Mouse (Mus musculus): ENCODE data around the gene Tmc7. TPM values are rescaled to one million over a fixed set of nuclear protein-coding genes. Genes with fewer than 3 reads are reported as not detected.
A peak's percentile ranks its signal among the peaks of the same experiment; 100 is the strongest.

Tmc7 gene
- polyA plus RNA-seq, 1 experiment = 9.2 TPM

- DNase-seq (ENCODE audit: low spot score) = no peak
Observed at GRCm38 (mm10) chr7:118585856-118586255, 1.3 kb upstream of the Tmc7 start.

GRCm38 (mm10) chr7:118584926-118585325 is 390 bp upstream of the Tmc7 start:
- DNase-seq (ENCODE audit: low spot score) = no peak

GRCm38 (mm10) chr7:118583821-118584220 is 715 bp downstream of the Tmc7 start:
- no peak for DNase-seq (ENCODE audit: low spot score)

- no peak for DNase-seq (ENCODE audit: low spot score)
Observed at GRCm38 (mm10) chr7:118579938-118580337, 4.6 kb downstream of the Tmc7 start.

GRCm38 (mm10) chr7:118578269-118578668 is 6.3 kb downstream of the Tmc7 start:
- DNase-seq (ENCODE audit: low spot score) = no peak

- DNase-seq (ENCODE audit: low spot score) = no peak
Observed at GRCm38 (mm10) chr7:118572039-118572438, 12.5 kb downstream of the Tmc7 start.

- no peak for DNase-seq (ENCODE audit: low spot score)
Observed at GRCm38 (mm10) chr7:118571350-118571749, 13.2 kb downstream of the Tmc7 start.

- no peak for DNase-seq (ENCODE audit: low spot score)
Observed at GRCm38 (mm10) chr7:118569121-118569543, 15.4 kb downstream of the Tmc7 start.

- no peak for DNase-seq (ENCODE audit: low spot score)
Observed at GRCm38 (mm10) chr7:118554290-118554689, 30.2 kb downstream of the Tmc7 start.

- no peak for DNase-seq (ENCODE audit: low spot score)
Observed at GRCm38 (mm10) chr7:118553881-118554280, 30.7 kb downstream of the Tmc7 start.

- DNase-seq (ENCODE audit: low spot score) = no peak
Observed at GRCm38 (mm10) chr7:118547451-118547850, 37.1 kb downstream of the Tmc7 start.

- no peak for DNase-seq (ENCODE audit: low spot score)
Observed at GRCm38 (mm10) chr7:118544128-118544527, 40.4 kb downstream of the Tmc7 start.

- DNase-seq (ENCODE audit: low spot score) = no peak
Observed at GRCm38 (mm10) chr7:118535076-118535475, 49.5 kb downstream of the Tmc7 start.

GRCm38 (mm10) chr7:118534326-118534725 is 50.2 kb downstream of the Tmc7 start:
- no peak for DNase-seq (ENCODE audit: low spot score)

- DNase-seq (ENCODE audit: low spot score) = peak; percentile 90
Observed at GRCm38 (mm10) chr7:118533178-118533578, 51.4 kb downstream of the Tmc7 start, which contains the start of gene Coq7. Coq7 (minus strand) TSS chr7:118533356.

GRCm38 (mm10) chr7:118532519-118533177 is 51.9 kb downstream of the Tmc7 start:
- no peak for DNase-seq (ENCODE audit: low spot score)

GRCm38 (mm10) chr7:118526967-118527366 is 57.6 kb downstream of the Tmc7 start:
- DNase-seq (ENCODE audit: low spot score) = no peak

GRCm38 (mm10) chr7:118522077-118522476 is 62.5 kb downstream of the Tmc7 start:
- no peak for DNase-seq (ENCODE audit: low spot score)

GRCm38 (mm10) chr7:118519661-118520060 is 64.9 kb downstream of the Tmc7 start:
- DNase-seq (ENCODE audit: low spot score) = no peak

- DNase-seq (ENCODE audit: low spot score) = peak; percentile 73
Observed at GRCm38 (mm10) chr7:118518687-118519086, 65.8 kb downstream of the Tmc7 start.

GRCm38 (mm10) chr7:118517819-118518218 is 66.7 kb downstream of the Tmc7 start:
- DNase-seq (ENCODE audit: low spot score) = no peak

- DNase-seq (ENCODE audit: low spot score) = no peak
Observed at GRCm38 (mm10) chr7:118508556-118508955, 76.0 kb downstream of the Tmc7 start.

- DNase-seq (ENCODE audit: low spot score) = no peak
Observed at GRCm38 (mm10) chr7:118503844-118504243, 80.7 kb downstream of the Tmc7 start.

- DNase-seq (ENCODE audit: low spot score) = no peak
Observed at GRCm38 (mm10) chr7:118502333-118502732, 82.2 kb downstream of the Tmc7 start.
